Mouse (Mus musculus) kidney, postnatal 0 days (tissue): ENCODE results near the gene Mxd4. TPM values are rescaled to one million over a fixed set of nuclear protein-coding genes. Genes with fewer than 3 reads are reported as not detected.

Experiments used
- ATAC-seq: fragments of 200-750 bp; cut with Nextera tagmentation; replicated peaks from 2 replicates; pipeline ENCODE4 v1.8.0; 2017; ENCODE audit warnings: low read depth, moderate number of reproducible peaks, moderate TSS enrichment, moderate library complexity; ENCODE audit not compliant: low FRiP score
- DNase-seq: peaks from one replicate; pipeline ENCODE4 v3.0.0-alpha.2; 2016; ENCODE audit warnings: low spot score
- H3K27ac ChIP-seq: fragments of 300-500 bp; sonication (generic); 2 replicates; pipeline ENCODE4 v1.5.1; 2014; ENCODE audit warnings: mild to moderate bottlenecking
- H3K27me3 ChIP-seq: fragments of 300-500 bp; sonication (generic); 2 replicates; pipeline ENCODE4 v1.6.1; 2014; ENCODE audit warnings: low read length, mixed read lengths; ENCODE audit not compliant: insufficient read depth
- H3K36me3 ChIP-seq: fragments of 300-500 bp; sonication (generic); 2 replicates; pipeline ENCODE4 v1.6.1; 2014; ENCODE audit warnings: low read length, mixed read lengths; ENCODE audit not compliant: insufficient read depth
- H3K4me1 ChIP-seq: fragments of 300-500 bp; sonication (generic); replicated peaks from 2 replicates; pipeline ENCODE4 v1.6.1; 2014; ENCODE audit warnings: antibody characterized with exemption, low read length, mixed read lengths; ENCODE audit not compliant: insufficient read depth
- H3K4me2 ChIP-seq: fragments of 300-500 bp; sonication (generic); 2 replicates; pipeline ENCODE4 v1.6.1; 2014; ENCODE audit warnings: mild to moderate bottlenecking, low read length, moderate library complexity, mixed read lengths
- H3K4me3 ChIP-seq: fragments of 300-500 bp; sonication (generic); replicated peaks from 2 replicates; pipeline ENCODE4 v1.5.1; 2014; ENCODE audit warnings: low read depth, low read length
- H3K9ac ChIP-seq: fragments of 300-500 bp; sonication (generic); 2 replicates; pipeline ENCODE4 v1.6.1; 2014; ENCODE audit warnings: low read depth, low read length
- H3K9me3 ChIP-seq: fragments of 300-500 bp; sonication (generic); replicated peaks from 2 replicates; pipeline ENCODE4 v1.6.1; 2016; ENCODE audit warnings: low read length, inconsistent platforms, mixed read lengths
- CTCF ChIP-seq: IDR thresholded peaks from 2 replicates; pipeline ENCODE4 v1.5.1; 2016; ENCODE audit warnings: antibody characterized with exemption, low read depth, mild to moderate bottlenecking, moderate library complexity
- WGBS: fragments of 180-500 bp; shearing (Covaris S2); extraction: QIAGEN DNeasy Blood & Tissue Kit; methylation state at CpG from one replicate; pipeline ENCODE4 v1.1.7; 2014; 5-methylcytosine and 5-hydroxymethylcytosine counted together
- polyA plus RNA-seq: library from polyadenylated mRNA; unstranded; fragments of >200 nt; fragmentation: Nextera tagmentation; extraction: Ambion mirVana; gene quantifications from 2 replicates; pipeline ENCODE4 v1.2.1, GENCODE M21; 2015

Mxd4 gene
- polyA plus RNA-seq, 1 experiment from 2014 or later: 34.6 TPM

GRCm38 (mm10) chr5:34169954-34170353 is 17.6 kb downstream of the Mxd4 start:
- no peaks in the 10 kb centered on the region; the same call in 1 of the 2 replicates for H3K4me1 ChIP-seq
- H3K36me3 ChIP-seq: peaks cover 17% of the 10 kb centered on the region
- peak overlapping the region; percentile 88 for H3K27ac ChIP-seq
- H3K9ac ChIP-seq: peak overlapping the region; percentile 36; the same call in 1 of the 2 replicates
- no peaks in the 10 kb centered on the region for H3K9me3 ChIP-seq
- no peaks in the 10 kb centered on the region for H3K27me3 ChIP-seq
- no peak for TF ChIP-seq CTCF
- no peak overlapping the region for H3K4me3 ChIP-seq
- DNase-seq: peak; percentile 12
- whole genome bisulfite sequencing: 75% methylated on average over 3 of the region's 3 CpGs
- H3K4me2 ChIP-seq: peak overlapping the region; percentile 54
- ATAC-seq: no peak

- no peaks in the 10 kb centered on the region for H3K27me3 ChIP-seq
- ATAC-seq: peak; percentile 100
- peak; percentile 25; the same call in 1 of the 2 replicates for TF ChIP-seq CTCF
- peak within 1 kb of the TSS; percentile 59 for H3K4me2 ChIP-seq
- H3K4me3 ChIP-seq: peak within 1 kb of the TSS; percentile 79
- under 1% methylated on average over 57 of the region's 57 CpGs for WGBS
- H3K36me3 ChIP-seq: peaks cover 13% of the 10 kb centered on the region
- H3K27ac ChIP-seq: peak within 1 kb of the TSS; percentile 88
- H3K4me1 ChIP-seq: no peaks in the 10 kb centered on the region; the same call in 1 of the 2 replicates
- H3K9ac ChIP-seq: peak within 1 kb of the TSS; percentile 80
- no peaks in the 10 kb centered on the region for H3K9me3 ChIP-seq
- peak; percentile 100 for DNase-seq
These were observed 18.3 kb downstream of the Mxd4 start, which contains the start of the genes Poln and Haus3 for GRCm38 (mm10) chr5:34168950-34169891. Poln (minus strand) TSS chr5:34169448. Haus3 (minus strand) TSS chr5:34169527.

- 86% methylated on average over 4 of the region's 4 CpGs for WGBS
- H3K9ac ChIP-seq: 0 out of 2 replicates have a peak overlapping the region, but pooled peaks have one; percentile 27
- no peak for TF ChIP-seq CTCF
- no peaks in the 10 kb centered on the region for H3K27me3 ChIP-seq
- ATAC-seq (no peak), DNase-seq (no peak)
- H3K4me1 ChIP-seq: no peaks in the 10 kb centered on the region; the same call in 1 of the 2 replicates
- no peak overlapping the region for H3K27ac ChIP-seq
- no peaks in the 10 kb centered on the region for H3K9me3 ChIP-seq
- no peak overlapping the region for H3K4me3 ChIP-seq
- H3K36me3 ChIP-seq: 0 out of 2 replicates have a peak, but pooled peaks cover under 1% of the 10 kb centered on the region
- no peak overlapping the region for H3K4me2 ChIP-seq
These were observed 19.7 kb downstream of the Mxd4 start for GRCm38 (mm10) chr5:34167857-34168256.

GRCm38 (mm10) chr5:34165793-34166192 is 21.7 kb downstream of the Mxd4 start:
- Histone ChIP-seq H3K4me2 (no peak overlapping the region), H3K4me1 (no peaks in the 10 kb centered on the region), H3K36me3 (0 out of 2 replicates have a peak, but pooled peaks cover 4% of the 10 kb centered on the region), H3K27ac (no peak overlapping the region), H3K9me3 (no peaks in the 10 kb centered on the region), H3K4me3 (no peak overlapping the region), H3K9ac (no peak overlapping the region), H3K27me3 (no peaks in the 10 kb centered on the region)
- no peak for TF ChIP-seq CTCF
- 81% methylated on average over 4 of the region's 4 CpGs for WGBS
- ATAC-seq: no peak
- DNase-seq: no peak

DNA sequence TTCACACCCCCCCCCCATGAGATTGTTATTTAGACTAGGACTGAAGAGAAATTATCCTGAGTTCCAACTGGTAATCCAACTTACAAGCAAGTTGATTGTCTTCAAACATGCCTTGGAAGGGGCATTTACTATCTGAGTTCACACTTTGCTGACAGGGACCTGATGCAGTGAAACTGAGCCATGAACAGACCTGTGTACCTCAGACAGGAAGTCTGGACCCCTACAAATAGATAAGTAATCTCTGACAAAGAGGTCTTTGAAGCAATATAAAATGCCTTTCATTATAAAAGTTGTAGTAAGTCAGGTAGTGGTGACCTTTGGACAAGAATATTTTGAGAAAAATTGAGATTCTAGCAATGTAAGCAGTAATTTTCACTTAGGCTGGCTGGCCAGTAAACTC is 39.0 kb downstream of the Mxd4 start:
- H3K9ac ChIP-seq: no peak overlapping the region
- no peaks in the 10 kb centered on the region for H3K27me3 ChIP-seq
- TF ChIP-seq CTCF: no peak
- ATAC-seq (no peak), DNase-seq (no peak)
- H3K4me2 ChIP-seq: no peak overlapping the region
- no peaks in the 10 kb centered on the region for H3K36me3 ChIP-seq
- no peak overlapping the region for H3K27ac ChIP-seq
- no peak overlapping the region for H3K4me3 ChIP-seq
- no peaks in the 10 kb centered on the region for H3K9me3 ChIP-seq
- no peaks in the 10 kb centered on the region for H3K4me1 ChIP-seq

GRCm38 (mm10) chr5:34147554-34147953 is 40.0 kb downstream of the Mxd4 start:
- ATAC-seq: no peak
- H3K9me3 ChIP-seq: no peaks in the 10 kb centered on the region
- H3K27ac ChIP-seq: no peak overlapping the region
- H3K27me3 ChIP-seq: no peaks in the 10 kb centered on the region
- 95% methylated on average over 3 of the region's 3 CpGs for whole genome bisulfite sequencing
- H3K4me2 ChIP-seq: no peak overlapping the region
- no peak for DNase-seq
- no peaks in the 10 kb centered on the region for H3K36me3 ChIP-seq
- no peak overlapping the region for H3K4me3 ChIP-seq
- no peak overlapping the region for H3K9ac ChIP-seq
- TF ChIP-seq CTCF: peak; percentile 12; the same call in 1 of the 2 replicates
- no peaks in the 10 kb centered on the region for H3K4me1 ChIP-seq
